Mouse (Mus musculus): ENCODE data around the gene Trmt2b.
"Not testable (repeated sequence)": the region's sequence is repeated elsewhere in the genome, so short reads cannot be mapped to it uniquely, and the experiment has no call there.

DNA sequence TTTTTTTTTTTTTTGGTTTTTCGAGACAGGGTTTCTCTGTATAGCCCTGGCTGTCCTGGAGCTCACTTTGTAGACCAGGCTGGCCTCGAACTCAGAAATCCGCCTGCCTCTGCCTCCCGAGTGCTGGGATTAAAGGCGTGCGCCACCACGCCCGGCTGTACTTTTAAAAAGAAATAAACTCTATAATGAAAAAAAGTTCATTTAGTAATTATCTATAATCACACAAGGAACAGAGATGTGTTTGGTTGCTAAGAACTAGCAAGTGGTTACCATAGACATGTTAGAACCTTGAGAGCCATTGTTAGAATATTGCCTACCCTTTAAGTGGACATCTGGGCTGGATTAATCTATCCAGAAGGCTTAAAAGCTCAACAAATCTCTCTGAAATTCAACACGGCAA is 89.6 kb downstream of the Trmt2b start, which contains the start of gene Arl13a:
- TF ChIP-seq USF1 (IDR thresholded peaks at IDR 0.05; ENCODE audit: low read depth); POLR2A (IDR thresholded peaks at IDR 0.05; ENCODE audit: insufficient read length, low read depth); POLR2AphosphoS2 (IDR thresholded peaks at IDR 0.05; ENCODE audit: insufficient read length, low read depth); MAX (IDR thresholded peaks at IDR 0.05; ENCODE audit: low read depth); TCF12 (IDR thresholded peaks at IDR 0.05; ENCODE audit: insufficient read depth, poor library complexity, severe bottlenecking); TCF3 (IDR thresholded peaks at IDR 0.05; ENCODE audit: insufficient read length, low read depth); MYOG (IDR thresholded peaks at IDR 0.05; ENCODE audit: control insufficient read depth in 1 of 3, insufficient read depth in 1 of 3, insufficient read length in 2 of 3, low read depth in 2 of 3); SRF (IDR thresholded peaks at IDR 0.05; ENCODE audit: control insufficient read depth, insufficient read length, low read depth); CEBPB (IDR thresholded peaks at IDR 0.05; ENCODE audit: insufficient read depth, poor library complexity, severe bottlenecking): not testable (repeated sequence)

Data from myocyte (in vitro differentiated cells).